Mouse (Mus musculus) frontal cortex, postnatal 10 days (tissue): ENCODE results near the gene Gm8251.
"Not testable (repeated sequence)": the region's sequence is repeated elsewhere in the genome, so short reads cannot be mapped to it uniquely, and the experiment has no call there.

Experiments
- DNase-seq, 2 experiments: peaks; one replicate each; pipeline ENCODE4 v3.0.0; 2022; ENCODE audit warnings: low spot score in 2 of 2, mixed read lengths in 1 of 2

Gene Gm8251

GRCm38 (mm10) chr1:44061836-44062235 is at the start of gene Gm8251:
Gene Gm8251, minus strand, starts transcription at chr1:44061936.
- no peak for DNase-seq

- no peak for DNase-seq
Measured at GRCm38 (mm10) chr1:44102939-44103338, 41.2 kb upstream of the Gm8251 start.

GRCm38 (mm10) chr1:44102259-44102717 is 40.6 kb upstream of the Gm8251 start, which contains the start of gene Tex30:
Gene Tex30, minus strand, starts transcription at chr1:44102441.
- peak; percentile 87 to 91 for DNase-seq

- DNase-seq, result peak; percentile 17 to 24
Measured at GRCm38 (mm10) chr1:44101448-44102225, 39.9 kb upstream of the Gm8251 start.

GRCm38 (mm10) chr1:44064625-44065024 is 2.9 kb upstream of the Gm8251 start:
- peak in 1 of 2 experiments; percentile 25 for DNase-seq

- no peak for DNase-seq
Measured at GRCm38 (mm10) chr1:44063439-44063838, 1.7 kb upstream of the Gm8251 start.

- no peak for DNase-seq
Measured at GRCm38 (mm10) chr1:44057805-44058204, 3.9 kb downstream of the Gm8251 start.

- no peak for DNase-seq
Measured at GRCm38 (mm10) chr1:44046556-44046955, 15.2 kb downstream of the Gm8251 start.

- DNase-seq, result not testable (repeated sequence)
Measured at GRCm38 (mm10) chr1:44045689-44046088, 16.0 kb downstream of the Gm8251 start.

- DNase-seq, result no peak
Measured at GRCm38 (mm10) chr1:44042555-44042915, 19.2 kb downstream of the Gm8251 start.

- DNase-seq, result peak; percentile 7 to 38
Measured at GRCm38 (mm10) chr1:44041797-44042554, 19.8 kb downstream of the Gm8251 start.

- DNase-seq, result no peak
Measured at GRCm38 (mm10) chr1:44032948-44033347, 28.8 kb downstream of the Gm8251 start.

- DNase-seq, result no peak
Measured at GRCm38 (mm10) chr1:44032213-44032612, 29.5 kb downstream of the Gm8251 start.

GRCm38 (mm10) chr1:44027651-44028050 is 34.1 kb downstream of the Gm8251 start:
- no peak for DNase-seq

- DNase-seq, result no peak
Measured at GRCm38 (mm10) chr1:44022656-44023055, 39.1 kb downstream of the Gm8251 start.

- DNase-seq, result no peak
Measured at GRCm38 (mm10) chr1:44019934-44020333, 41.8 kb downstream of the Gm8251 start, which contains the start of gene Mettl21c. Gene Mettl21c, minus strand, starts transcription at chr1:44020034.

- DNase-seq, result no peak
Measured at GRCm38 (mm10) chr1:44015556-44015955, 46.2 kb downstream of the Gm8251 start.
